Mouse (Mus musculus): ENCODE data around the gene Hectd4.
"Not testable (repeated sequence)": the region's sequence is repeated elsewhere in the genome, so short reads cannot be mapped to it uniquely, and the experiment has no call there.

Hectd4 gene

DNA sequence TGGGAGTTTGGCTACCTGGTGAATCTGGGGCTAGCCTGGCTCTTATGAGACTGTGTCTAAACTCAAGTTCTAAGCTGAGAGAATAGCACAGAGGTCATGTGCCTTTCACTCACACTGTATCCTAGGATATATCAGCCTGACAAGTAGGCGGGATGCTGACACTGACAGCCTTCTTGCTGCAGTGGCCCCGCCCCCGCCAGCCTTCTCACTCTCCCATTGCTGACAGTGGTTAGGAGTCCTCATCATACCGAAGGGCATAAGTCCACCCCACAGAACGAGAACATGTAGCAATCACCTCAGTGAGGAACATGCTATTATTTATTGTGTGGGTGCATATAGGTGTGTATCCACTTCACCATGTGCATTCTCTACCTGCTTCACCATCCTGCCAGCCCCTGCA lies 64.8 kb downstream of the Hectd4 start:
- no peak for DNase-seq (ENCODE audit: low spot score)

DNA sequence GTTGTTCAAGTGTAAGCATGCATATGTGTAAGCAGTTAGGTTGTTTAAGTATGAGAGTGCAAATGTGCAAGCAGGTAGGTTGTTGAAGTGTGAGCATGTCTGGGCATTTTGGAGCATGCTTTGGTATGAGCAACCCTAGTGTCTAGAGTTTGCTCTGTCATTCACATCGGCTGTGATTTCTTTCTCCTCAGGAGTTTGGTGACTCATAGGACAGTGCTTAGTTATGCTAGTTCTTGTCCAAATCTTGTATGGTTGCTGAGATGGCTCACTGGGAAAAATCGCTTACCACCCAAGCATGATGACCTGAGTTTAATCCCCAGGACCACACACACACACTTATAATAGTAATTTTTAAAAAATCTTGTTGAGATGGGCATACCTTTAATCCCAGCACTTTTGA lies 67.2 kb downstream of the Hectd4 start:
- DNase-seq (ENCODE audit: low spot score): no peak

DNA sequence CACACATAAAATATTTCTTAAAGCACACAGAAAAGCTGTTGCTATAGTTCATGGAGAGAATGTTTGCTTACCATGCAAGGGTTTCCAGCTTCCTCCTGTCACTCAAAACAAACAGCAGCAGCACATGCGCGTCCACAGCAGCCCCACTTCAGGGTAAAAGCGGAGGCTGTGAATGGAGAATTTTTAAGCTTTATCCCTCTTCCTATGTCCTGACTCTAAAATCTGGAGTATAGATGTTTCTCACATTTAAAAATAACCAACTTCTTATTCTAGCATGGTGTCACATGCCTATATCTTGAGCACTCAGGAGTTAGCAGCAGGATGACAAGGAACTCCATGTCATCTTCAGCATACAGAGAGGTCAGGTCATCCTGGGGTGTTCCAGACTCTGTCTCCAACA lies 70.3 kb downstream of the Hectd4 start:
- DNase-seq (ENCODE audit: low spot score): no peak

DNA sequence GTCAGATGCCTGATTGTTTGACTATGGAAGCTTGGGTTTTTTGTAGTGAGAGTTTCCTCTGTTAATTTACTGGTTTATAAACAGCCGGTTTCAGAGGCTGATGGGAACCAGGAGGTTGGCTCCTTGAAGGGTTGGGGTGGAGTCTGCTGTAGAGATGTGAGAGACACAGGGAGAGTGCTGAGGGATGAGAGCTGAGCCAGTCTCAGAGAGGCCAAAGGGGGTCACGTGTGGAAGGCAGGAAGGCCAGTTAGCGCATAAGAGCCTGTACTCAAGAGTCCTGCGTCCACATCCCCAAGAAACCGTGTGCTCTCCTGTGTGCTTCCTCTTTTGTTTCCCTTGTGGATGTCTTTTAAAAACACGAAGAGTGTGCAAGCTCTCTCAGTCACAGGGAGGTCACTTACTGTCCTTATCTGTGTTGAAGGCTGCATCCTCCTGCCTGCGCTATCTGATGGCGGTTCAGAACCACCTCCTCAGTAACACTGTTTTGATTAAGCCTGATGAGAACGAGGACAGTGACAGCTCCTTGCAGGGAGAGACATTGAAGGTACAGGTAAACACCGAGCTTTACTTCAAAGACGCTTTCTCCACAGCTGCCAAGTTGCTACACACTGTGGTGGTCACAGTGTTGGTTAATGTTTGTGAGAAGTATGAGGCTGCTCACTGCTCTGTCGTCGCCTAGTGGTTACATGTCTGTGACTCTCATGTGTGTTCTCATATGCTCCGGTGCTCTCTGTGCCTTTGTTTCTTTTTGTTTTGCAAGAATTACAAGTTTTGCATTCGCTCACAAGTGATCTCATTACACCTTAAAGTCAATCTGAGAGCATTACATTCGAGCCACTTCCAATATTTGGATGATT lies 72.5 kb downstream of the Hectd4 start:
- no peak for DNase-seq (ENCODE audit: low spot score)

DNA sequence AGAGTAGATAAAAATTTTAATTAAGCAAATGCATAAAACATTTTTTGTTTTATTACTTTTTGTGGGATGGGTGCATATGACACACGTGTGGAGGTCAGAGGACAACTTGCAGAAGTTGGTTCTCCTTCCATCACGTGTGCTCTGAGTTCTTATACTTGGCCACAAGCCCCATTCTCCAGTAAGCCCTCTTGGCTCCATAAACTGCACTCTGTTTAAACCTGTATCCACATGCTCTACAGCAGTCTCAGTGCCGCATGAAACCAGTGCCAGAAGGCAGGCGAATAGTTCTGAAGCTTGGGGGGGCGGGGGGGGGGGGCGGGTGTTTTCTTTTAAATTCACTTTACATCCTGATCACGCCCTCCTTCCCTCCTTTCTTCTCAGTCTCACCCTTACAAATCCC lies 85.0 kb downstream of the Hectd4 start:
- no peak for DNase-seq (ENCODE audit: low spot score)

DNA sequence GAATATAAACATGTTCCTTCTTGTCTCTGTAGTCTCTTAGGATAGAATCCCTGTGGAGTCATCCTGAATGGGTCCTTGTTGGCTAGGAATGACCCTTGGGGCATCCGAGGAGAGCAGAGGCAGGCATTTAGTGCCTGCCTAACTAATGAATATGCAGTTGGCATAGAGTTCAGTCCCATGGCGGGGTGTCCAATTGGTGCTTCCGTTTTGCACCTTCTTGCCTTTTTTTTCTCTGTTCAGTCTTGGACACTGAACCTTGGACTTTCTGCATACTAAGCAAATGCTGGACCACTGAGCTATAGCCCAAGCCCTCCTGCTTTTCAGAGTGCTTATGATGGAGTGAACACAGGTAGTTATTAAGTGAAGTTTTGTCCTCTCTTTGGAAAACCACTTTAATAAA lies 87.6 kb downstream of the Hectd4 start:
- DNase-seq (ENCODE audit: low spot score): no peak

DNA sequence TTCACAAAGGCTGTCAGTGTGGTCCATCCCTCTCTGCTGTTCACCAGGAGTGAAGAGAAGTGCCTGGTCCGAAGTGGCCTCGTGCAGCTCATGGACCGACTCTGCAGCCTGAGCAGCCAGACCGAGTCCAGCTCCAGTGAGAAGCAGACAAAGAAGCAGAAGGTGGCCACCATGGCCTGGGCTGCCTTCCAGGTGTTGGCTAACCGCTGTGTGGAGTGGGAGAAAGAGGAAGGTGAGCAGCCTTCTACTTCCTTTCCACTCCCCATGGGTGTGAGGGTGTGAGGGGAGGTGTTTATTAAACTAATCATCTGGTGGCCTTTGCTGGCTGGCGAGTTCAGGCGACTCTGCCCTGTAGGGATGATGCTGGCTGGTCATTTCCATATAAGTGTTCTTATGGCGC lies 91.6 kb downstream of the Hectd4 start:
- DNase-seq (ENCODE audit: low spot score): no peak

DNA sequence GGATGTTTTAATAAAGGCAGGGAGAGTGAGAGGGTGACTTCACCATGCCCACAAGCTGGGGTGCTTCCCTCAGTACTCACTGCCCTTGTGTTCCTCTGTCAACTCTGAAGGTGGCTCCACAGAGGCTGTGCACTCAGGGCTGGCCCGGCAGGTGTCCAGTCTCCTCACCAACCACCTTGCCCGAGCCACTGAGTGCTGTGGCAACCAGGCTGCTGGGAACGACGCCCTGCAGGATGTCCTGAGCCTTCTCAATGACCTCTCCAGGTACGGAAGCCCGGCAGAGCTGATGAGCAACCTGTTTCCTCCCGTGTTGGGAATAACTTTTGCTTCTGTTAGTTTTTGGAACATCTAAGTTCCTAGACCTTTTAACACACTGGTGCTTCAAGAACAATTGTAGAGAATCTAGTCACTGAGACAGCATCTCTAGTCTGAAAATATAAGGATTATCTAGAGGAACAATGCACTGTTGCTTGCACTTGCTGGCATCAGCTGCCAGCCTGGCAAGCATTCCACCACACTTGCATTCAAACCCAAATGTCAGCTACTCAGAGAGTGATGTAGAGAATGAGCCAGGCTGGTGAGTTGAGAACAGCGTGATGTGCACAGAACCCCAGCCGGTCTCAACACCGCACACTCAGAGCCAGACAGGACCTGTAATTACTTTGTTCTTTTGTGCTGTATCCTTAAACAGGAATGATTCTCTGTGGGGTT lies 93.9 kb downstream of the Hectd4 start:
- peak; percentile 55 for DNase-seq (ENCODE audit: low spot score)

DNA sequence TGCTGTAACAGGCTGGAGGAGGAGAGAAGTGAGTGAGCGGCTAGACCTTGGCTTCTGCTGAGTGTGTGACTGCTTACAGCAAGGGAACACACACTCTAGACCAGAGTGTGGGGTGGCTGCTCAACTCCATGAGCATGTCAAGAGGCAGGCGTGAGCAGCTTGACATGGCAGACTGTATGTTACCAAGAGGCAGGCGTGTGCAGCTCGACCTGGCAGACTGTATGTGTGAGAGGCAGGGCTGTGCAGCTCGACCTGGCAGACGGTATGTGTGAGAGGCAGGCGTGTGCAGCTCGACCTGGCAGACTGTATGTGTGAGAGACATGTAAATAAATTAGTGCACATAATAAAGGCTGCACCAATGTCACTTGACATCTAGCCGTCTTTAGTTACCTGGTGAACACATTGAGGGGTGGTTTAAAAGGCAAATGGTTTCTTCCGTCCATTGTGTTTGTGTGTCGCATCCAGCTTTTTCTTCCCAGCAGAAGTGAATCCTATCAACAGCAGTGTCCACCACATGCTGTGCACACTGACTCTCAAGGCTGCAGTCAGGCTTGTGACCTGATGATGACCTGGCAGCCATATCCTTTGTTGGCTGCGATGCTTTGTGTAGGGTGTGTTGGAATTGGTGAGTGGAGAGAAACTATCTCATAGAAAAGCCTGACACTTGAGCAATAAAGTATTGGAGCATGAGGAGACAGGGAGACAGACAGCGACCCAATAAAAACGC lies 106.2 kb downstream of the Hectd4 start:
- DNase-seq (ENCODE audit: low spot score): no peak

DNA sequence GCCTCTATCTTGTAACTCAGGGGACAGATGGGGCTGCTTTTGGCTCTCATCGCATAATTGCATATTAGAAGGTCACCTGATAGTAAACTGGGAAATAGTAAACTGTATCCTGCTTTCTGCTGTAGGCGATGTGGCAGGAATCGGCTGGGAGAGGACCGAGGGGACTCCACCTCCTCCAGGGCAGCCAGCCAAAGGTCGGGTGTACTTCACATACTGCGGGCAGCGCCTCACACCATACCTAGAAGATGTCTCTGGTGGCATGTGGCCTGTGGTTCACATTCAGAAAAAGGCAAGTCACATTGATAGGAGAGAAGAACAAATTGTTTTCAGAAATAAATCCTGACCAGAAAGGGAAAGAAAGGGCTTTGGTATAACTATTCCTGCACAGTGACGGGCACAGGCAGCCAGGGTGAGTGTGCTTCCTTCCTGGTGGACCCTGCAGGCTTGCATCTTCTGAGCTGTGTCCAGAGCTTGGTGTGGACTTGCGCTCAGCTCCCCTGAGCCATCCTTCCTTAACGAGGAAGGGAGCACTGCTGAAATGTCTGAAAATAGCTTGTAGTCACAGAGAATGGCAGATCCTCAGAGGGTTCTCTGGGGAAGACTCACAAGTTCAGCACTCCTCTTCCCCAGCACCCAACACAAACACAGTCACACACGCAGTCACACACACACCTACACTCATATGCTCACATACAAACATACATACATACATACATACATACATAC lies 109.5 kb downstream of the Hectd4 start:
- DNase-seq (ENCODE audit: low spot score): no peak

DNA sequence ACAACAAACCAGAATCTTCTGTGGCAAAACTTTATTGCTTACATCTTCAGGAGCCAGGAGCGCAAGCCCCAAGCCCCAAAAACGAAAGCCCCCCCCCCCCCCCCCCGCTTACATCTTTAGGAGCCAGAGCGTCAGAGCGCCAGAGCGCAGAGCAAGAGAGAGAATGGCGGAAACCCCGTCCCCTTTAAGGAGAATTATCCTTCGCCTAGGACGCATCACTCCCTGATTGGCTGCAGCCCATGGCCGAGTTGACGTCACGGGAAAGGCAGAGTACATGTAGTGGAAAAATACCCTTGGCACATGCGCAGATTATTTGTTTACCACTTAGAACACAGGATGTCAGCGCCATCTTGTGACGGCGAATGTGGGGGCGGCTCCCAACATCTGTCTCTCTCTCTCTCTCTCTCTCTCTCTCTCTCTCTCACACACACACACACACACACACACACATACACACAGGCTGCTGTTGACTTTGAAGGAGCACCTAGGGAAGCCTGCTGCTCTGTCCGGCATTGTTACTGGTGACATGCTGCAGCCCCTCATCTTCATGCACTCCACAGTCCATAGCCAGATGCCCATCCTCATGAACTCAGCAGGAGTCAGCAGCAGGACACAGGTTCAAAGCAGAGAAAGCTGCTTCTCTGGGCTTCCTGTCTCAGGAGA lies 110.3 kb downstream of the Hectd4 start:
- DNase-seq (ENCODE audit: low spot score): not testable (repeated sequence)

DNA sequence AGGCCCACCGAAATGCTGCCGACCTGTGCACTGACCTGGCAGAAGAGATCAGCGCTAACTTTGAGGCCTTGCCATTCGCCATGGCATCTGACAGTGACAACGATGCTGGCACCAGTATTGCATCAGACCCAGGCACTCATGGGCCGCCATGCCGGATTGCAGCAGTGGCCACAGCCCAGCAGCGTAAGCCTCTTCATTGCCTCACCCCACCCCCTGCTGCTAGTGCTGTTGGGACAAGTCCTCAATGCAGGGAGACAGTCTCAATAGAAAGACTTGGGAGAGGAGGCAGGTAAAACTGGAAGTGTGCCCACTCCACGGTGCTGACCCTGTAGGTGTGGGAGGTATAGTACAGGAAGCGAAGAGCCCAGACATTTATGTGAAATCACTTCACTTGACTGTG lies 111.7 kb downstream of the Hectd4 start:
- no peak for DNase-seq (ENCODE audit: low spot score)

DNA sequence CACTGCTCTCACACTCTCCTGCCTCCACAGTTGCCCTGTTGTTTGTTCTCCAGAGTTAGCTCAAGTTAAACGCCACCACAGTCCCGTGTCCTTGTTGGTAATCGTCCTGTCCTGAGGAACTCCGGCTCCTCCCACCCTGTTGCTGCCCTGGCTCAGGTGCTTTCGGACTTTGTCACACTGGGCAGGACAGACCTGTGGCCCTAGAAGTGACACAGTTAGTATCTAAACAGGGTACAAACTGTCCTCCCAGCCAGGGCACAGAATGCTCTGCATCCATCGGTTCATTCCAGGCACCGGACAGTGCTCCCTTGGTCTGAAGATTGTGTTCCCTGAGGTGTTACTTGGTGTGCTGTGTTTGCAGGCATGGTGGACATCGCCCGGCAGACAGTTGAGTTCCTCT lies 114.0 kb downstream of the Hectd4 start:
- no peak for DNase-seq (ENCODE audit: low spot score)

DNA sequence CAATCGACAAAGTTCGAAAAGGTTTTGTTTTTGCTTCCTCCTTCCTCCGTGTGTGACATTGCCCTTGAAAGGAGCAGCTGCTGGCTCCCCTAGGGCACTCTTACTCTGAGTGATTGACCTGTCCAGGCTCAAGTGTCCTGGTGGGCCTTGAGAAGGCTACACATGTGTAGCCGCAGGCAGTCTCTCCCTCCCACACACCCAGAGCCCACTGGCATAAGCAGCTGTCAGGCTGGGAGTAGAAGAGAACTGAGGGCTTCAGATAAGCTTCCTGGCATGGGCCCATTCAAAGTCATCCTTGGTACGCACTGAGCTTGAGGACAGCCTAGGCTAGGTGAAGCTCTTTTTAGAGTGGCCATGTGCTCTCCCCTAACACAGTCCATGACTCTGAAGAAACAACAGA lies 114.4 kb downstream of the Hectd4 start:
- no peak for DNase-seq (ENCODE audit: low spot score)

DNA sequence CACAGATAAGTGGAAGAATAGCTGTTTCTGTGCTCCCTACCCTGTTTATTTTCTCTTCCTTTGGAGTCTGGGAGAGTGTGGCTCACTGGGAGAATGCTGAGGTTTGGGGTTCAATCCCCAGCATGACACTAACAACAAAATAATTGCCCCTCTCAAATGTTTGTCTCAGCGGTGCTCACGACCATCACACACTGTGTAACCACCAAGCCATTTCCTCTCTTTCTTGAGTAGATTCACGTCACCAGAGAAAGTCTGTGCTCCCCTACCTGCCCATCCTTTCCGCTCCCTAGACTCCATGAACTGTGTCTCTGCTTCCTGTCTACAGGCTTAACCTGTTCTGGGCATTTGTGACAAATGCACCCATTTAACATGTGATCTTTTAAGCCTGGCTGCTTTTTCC lies 115.4 kb downstream of the Hectd4 start:
- no peak for DNase-seq (ENCODE audit: low spot score)

DNA sequence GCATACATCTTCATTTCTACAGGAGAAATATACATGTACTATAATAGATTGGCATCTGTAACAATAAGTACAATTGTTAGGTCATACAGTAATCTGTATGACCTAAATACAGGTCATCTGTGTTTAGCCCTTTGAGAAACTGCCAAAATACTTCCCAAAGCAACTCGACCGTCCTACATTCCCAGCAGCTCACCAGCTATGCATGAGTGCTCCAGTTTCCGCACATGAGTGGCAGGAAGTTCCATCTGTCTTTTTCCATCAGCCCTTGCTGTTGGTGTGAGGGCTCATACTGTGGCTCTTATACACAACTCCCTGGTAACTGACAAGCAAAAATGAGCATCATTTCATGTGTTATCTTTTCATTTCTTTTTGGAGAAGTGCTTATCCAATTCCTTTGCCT lies 116.0 kb downstream of the Hectd4 start:
- DNase-seq (ENCODE audit: low spot score): no peak

DNA sequence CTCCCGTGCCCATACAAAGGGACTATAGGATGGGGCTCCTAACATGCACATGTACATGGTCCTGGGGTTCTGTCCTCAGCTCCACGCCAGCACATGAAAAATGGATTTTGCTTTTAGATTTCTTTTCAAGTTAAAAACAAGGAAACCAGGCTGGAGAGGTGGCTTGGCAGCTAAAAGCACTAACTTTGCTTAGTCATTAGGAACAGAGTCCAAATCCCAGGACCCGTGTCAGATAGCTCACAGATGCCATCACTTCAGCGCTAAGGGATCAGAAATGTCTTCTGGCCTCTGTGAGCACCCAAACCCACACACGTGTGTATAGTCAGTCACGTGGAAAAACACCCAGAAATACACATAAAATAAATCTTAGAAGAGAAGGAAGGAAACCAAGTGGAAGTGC lies 116.8 kb downstream of the Hectd4 start:
- no peak for DNase-seq (ENCODE audit: low spot score)

DNA sequence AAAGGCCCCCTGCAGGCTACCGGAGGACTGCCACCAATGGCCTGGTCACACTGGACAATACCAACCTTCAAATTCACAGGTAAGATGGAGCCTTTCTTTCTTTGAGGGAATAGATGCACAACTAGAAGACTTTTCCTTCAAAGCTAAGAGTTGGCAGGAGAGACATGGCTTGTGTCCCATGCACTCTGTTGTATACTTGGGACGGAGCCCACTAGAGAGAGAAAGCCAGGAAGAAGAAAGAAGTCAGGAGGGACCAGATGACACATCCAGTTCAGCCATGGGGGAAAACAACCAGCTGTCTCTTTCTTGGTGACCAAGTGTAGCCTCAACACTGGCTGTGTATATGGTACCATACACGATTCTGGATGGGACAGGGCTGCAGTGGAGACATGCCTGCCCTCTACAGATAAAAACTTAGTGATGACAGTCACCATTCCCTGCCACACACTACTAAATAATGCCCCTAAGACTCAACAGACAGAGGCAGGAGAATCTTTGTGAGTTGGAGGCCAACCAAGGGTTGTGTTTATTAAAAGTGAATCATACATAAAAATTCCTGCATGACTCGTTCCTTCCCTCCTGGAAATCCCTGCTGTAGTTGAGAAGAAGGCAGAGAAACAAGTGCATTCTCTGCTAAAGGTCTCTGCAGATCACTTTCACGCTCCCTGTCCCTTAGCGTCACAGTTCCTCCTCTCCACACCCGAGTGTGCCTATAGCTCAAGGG lies 119.7 kb downstream of the Hectd4 start:
- DNase-seq (ENCODE audit: low spot score): no peak

DNA sequence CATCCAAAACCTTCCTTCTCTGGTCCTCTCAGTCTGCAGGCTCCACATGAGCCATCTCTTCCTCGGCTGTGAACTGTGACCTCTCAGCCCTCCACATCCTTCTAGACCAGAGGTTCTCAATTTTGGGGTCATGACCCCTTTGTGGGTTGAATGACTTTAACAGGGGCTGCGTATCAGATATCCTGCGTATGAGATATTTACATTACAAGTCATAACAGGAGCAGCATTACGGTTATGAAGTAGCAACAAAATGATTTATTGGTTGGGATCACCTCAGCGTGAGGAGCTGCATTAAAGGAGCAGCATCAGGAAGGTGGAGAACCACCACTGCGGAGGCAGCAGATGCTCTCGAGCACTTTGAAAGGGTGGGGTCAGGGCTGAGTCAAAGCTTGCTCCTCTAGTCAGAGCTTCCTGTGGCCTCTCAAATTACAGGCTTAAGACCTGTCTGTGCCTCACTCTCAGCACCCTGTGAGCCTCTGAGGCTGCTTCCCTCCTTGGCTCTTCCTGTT lies 121.0 kb downstream of the Hectd4 start:
- no peak for DNase-seq (ENCODE audit: low spot score)

DNA sequence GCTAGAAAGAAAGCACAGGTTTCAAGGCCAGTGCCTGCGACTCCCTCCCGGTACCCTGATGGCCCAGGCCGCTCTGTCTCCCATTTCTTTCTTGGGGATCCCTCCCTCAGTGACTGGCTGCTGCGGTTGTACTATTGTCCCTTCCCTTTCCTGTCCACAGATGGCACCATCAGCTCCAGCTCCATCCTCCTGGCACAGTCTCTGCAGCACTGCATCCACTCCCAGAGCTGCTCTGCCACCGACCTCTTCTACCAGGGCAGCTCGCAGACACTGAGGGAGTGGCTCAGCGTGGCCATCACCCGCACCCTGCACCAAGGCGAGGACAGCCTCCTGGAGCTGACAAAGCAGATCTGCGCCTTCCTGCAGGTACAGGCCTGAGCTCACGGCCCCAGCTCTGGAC lies 122.5 kb downstream of the Hectd4 start:
- no peak for DNase-seq (ENCODE audit: low spot score)

DNA sequence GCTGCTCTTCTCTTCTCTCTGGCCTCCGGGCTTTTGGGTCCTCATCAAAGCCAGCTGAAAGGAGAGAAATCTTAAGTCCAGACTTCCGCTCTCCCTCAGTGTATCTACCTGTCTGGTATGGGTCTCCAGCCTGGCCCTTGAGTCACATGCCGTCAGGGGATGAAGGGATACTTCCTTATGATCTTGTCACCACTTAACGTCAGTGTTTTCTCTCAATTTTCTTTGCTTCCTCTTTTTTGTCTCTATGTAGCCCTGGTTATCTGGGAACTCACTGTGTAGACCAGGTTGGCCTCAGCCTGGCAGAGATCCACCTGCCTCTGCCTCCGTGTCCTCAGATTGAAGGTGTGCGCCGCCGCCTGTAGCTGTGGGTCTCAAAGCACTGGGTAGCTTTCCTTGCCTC lies 124.0 kb downstream of the Hectd4 start:
- no peak for DNase-seq (ENCODE audit: low spot score)

Measured in layer of hippocampus, adult 9-10 months (tissue).